In the genomic region with DNA sequence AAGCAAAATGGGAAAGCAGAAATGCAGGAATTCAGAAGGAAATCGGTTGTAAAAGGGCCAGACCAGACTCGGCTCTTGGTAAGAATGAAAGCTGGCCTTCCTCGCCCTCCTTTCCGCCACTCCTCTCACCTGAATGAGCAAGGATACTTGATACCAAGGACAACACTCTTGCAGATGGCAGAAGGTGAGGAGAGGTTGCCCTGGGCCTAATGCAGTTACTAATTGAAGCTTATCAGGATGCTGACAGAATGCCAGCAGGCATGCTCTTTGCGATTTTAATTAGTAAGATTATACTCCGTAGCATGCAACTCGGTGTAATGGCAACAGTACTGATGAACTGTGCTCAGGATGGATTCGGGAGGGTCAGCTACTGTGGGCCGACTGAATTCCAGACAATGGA, we compare ENCODE assay signal across 18 mouse cellular contexts.
A peak's percentile ranks its signal among the peaks of the same experiment; 100 is the strongest.
DNase-seq lines count a peak whose midpoint lies in the region; ATAC-seq and TF ChIP-seq lines count a peak whose summit lies in the region.
"Had no signal": no experiment of that assay in that cellular context is flagged by ENCODE, and none has a peak within 500 bp of the region (broad histone marks: within the 10 kb centered on the region; RNA-seq: fewer than 3 reads in every experiment).

No protein-coding gene starts in this region.

- H3K4me3 ChIP-seq in embryonic facial prominence, embryonic 14.5 days (ENCODE audit: low read depth, low read length) = no peak overlapping the region
- no peak overlapping the region for H3K4me3 ChIP-seq in embryonic facial prominence, embryonic 10.5 days
- no peak overlapping the region for H3K4me3 ChIP-seq in hindbrain, embryonic 15.5 days
- H3K4me3 ChIP-seq in hindbrain, embryonic 10.5 days = no peak overlapping the region
- H3K4me3 ChIP-seq in neural tube, embryonic 13.5 days = no peak overlapping the region
- H3K4me3 ChIP-seq in left cerebral cortex, adult 2 months = no peak overlapping the region
- H3K4me3 ChIP-seq: forebrain, embryonic 12.5 days; kidney, embryonic 15.5 days had no signal

- 78% methylated on average over 9 of the region's 9 CpGs for WGBS in embryonic facial prominence, embryonic 14.5 days
- 79% methylated on average over 9 of the region's 9 CpGs for WGBS in embryonic facial prominence, embryonic 10.5 days
- WGBS in hindbrain, embryonic 15.5 days = 64% methylated on average over 9 of the region's 9 CpGs
- WGBS in hindbrain, embryonic 10.5 days = 84% methylated on average over 9 of the region's 9 CpGs
- 76% methylated on average over 9 of the region's 9 CpGs for WGBS in neural tube, embryonic 13.5 days

- no peak overlapping the region for H3K4me2 ChIP-seq in embryonic facial prominence, embryonic 14.5 days (ENCODE audit: low read depth, low read length)
- no peak overlapping the region for H3K4me2 ChIP-seq in hindbrain, embryonic 15.5 days
- H3K4me2 ChIP-seq in neural tube, embryonic 13.5 days = no peak overlapping the region
- H3K4me2 ChIP-seq: forebrain, embryonic 12.5 days; hindbrain, embryonic 14.5 days; kidney, embryonic 15.5 days had no signal

- no peak overlapping the region for H3K27ac ChIP-seq in embryonic facial prominence, embryonic 14.5 days (replicated peaks; ENCODE audit: low read depth, low read length)
- no peak overlapping the region for H3K27ac ChIP-seq in embryonic facial prominence, embryonic 10.5 days (replicated peaks)
- H3K27ac ChIP-seq in hindbrain, embryonic 15.5 days (replicated peaks) = 0 out of 2 replicates have a peak overlapping the region, but pooled peaks have one; percentile 25
- no peak overlapping the region for H3K27ac ChIP-seq in hindbrain, embryonic 10.5 days
- H3K27ac ChIP-seq in neural tube, embryonic 13.5 days (replicated peaks) = 0 out of 2 replicates have a peak overlapping the region, but pooled peaks have one; percentile 13
- no peak overlapping the region; the same call in 1 of the 2 replicates for H3K27ac ChIP-seq in left cerebral cortex, adult 2 months
- H3K27ac ChIP-seq: forebrain, embryonic 12.5 days; hindbrain, embryonic 14.5 days; kidney, embryonic 15.5 days had no signal

- intact Hi-C loops in left cerebral cortex, adult 2 months (cut with DNase I) = no loop called here

- no peak for TF ChIP-seq CTCF in left cerebral cortex, adult 2 months (IDR thresholded peaks at IDR 0.05)

- H3K9me3 ChIP-seq in embryonic facial prominence, embryonic 14.5 days (ENCODE audit: control insufficient read depth, low read length) = no peaks in the 10 kb centered on the region
- H3K9me3 ChIP-seq in embryonic facial prominence, embryonic 10.5 days = no peaks in the 10 kb centered on the region
- H3K9me3 ChIP-seq in hindbrain, embryonic 15.5 days = no peaks in the 10 kb centered on the region
- no peaks in the 10 kb centered on the region for H3K9me3 ChIP-seq in hindbrain, embryonic 10.5 days
- H3K9me3 ChIP-seq in neural tube, embryonic 13.5 days = no peaks in the 10 kb centered on the region
- H3K9me3 ChIP-seq: forebrain, embryonic 12.5 days; G1E; kidney, embryonic 15.5 days had no signal

- no peaks in the 10 kb centered on the region for H3K36me3 ChIP-seq in embryonic facial prominence, embryonic 14.5 days (ENCODE audit: control insufficient read depth, insufficient read depth, low read length)
- H3K36me3 ChIP-seq in embryonic facial prominence, embryonic 10.5 days (replicated peaks) = no peaks in the 10 kb centered on the region
- no peaks in the 10 kb centered on the region for H3K36me3 ChIP-seq in hindbrain, embryonic 15.5 days
- H3K36me3 ChIP-seq in hindbrain, embryonic 10.5 days = no peaks in the 10 kb centered on the region
- H3K36me3 ChIP-seq in neural tube, embryonic 13.5 days = no peaks in the 10 kb centered on the region
- H3K36me3 ChIP-seq: forebrain, embryonic 12.5 days; G1E; kidney, embryonic 15.5 days had no signal

- 0 out of 2 replicates have a peak, but pooled peaks cover 5% of the 10 kb centered on the region for H3K4me1 ChIP-seq in embryonic facial prominence, embryonic 14.5 days (ENCODE audit: control insufficient read depth, insufficient read depth, low read length)
- H3K4me1 ChIP-seq in embryonic facial prominence, embryonic 10.5 days = peaks cover 9% of the 10 kb centered on the region
- H3K4me1 ChIP-seq in hindbrain, embryonic 15.5 days (replicated peaks) = peaks cover 19% of the 10 kb centered on the region
- H3K4me1 ChIP-seq in hindbrain, embryonic 10.5 days (replicated peaks) = peaks cover 14% of the 10 kb centered on the region
- peaks cover 36% of the 10 kb centered on the region for H3K4me1 ChIP-seq in neural tube, embryonic 13.5 days (replicated peaks)

- no peak for DNase-seq in embryonic facial prominence, embryonic 14.5 days (ENCODE audit: low spot score)
- no peak for DNase-seq in embryonic facial prominence, embryonic 10.5 days (ENCODE audit: low spot score)
- no peak for DNase-seq in hindbrain, embryonic 10.5 days (ENCODE audit: low spot score)
- no peak for DNase-seq in neural tube, embryonic 10.5 days (ENCODE audit: extremely low spot score, low spot score)
- DNase-seq in left cerebral cortex, adult 2 months (ENCODE audit: extremely low spot score in 1 of 2, low spot score in 2 of 2) = no peak
- DNase-seq: adrenal gland, adult 8-10 months; adrenal gland, postnatal 36 days; cerebellum, adult 18-20 months; gastrocnemius, postnatal 36 days; heart, adult 11 months; heart, postnatal 14 days; kidney, adult 18-20 months had no signal

- no peak overlapping the region for H3K9ac ChIP-seq in embryonic facial prominence, embryonic 14.5 days (ENCODE audit: low read depth, low read length)
- no peak overlapping the region for H3K9ac ChIP-seq in hindbrain, embryonic 15.5 days
- no peak overlapping the region for H3K9ac ChIP-seq in neural tube, embryonic 13.5 days
- H3K9ac ChIP-seq: forebrain, embryonic 12.5 days; hindbrain, embryonic 14.5 days; kidney, embryonic 15.5 days had no signal

- ATAC-seq in embryonic facial prominence, embryonic 14.5 days (ENCODE audit: low read depth) = peak; percentile 21; the same call in 1 of the 2 replicates
- no peak for ATAC-seq in hindbrain, embryonic 15.5 days (ENCODE audit: low FRiP score, low read depth)
- no peak for ATAC-seq in neural tube, embryonic 13.5 days (ENCODE audit: low read depth)

- H3K27me3 ChIP-seq in embryonic facial prominence, embryonic 14.5 days (replicated peaks; ENCODE audit: control insufficient read depth, insufficient read depth, low read length) = no peaks in the 10 kb centered on the region
- H3K27me3 ChIP-seq in embryonic facial prominence, embryonic 10.5 days (replicated peaks; ENCODE audit: low read depth, poor library complexity, severe bottlenecking) = no peaks in the 10 kb centered on the region
- no peaks in the 10 kb centered on the region for H3K27me3 ChIP-seq in hindbrain, embryonic 15.5 days
- no peaks in the 10 kb centered on the region; the same call in 1 of the 2 replicates for H3K27me3 ChIP-seq in hindbrain, embryonic 10.5 days (ENCODE audit: insufficient read depth, poor library complexity, severe bottlenecking)
- H3K27me3 ChIP-seq in neural tube, embryonic 13.5 days = peaks cover 11% of the 10 kb centered on the region; the same call in 1 of the 2 replicates
- H3K27me3 ChIP-seq: forebrain, embryonic 12.5 days; kidney, embryonic 15.5 days had no signal

Comparison
In these comparisons a context has a peak if more than half of its experiments do, and no peak if none do; other contexts are left out.
1. H3K27ac ChIP-seq: peak in hindbrain, embryonic 15.5 days (single experiment) and neural tube, embryonic 13.5 days (single experiment); none in embryonic facial prominence, embryonic 14.5 days (single experiment), embryonic facial prominence, embryonic 10.5 days (single experiment), hindbrain, embryonic 10.5 days (single experiment) and left cerebral cortex, adult 2 months (single experiment).